Mouse (Mus musculus) CD4-positive, CD25-positive, alpha-beta regulatory T cell, adult 4 months (primary cell): ENCODE data around the gene Ccdc82. TPM values are rescaled to one million over a fixed set of nuclear protein-coding genes. Genes with fewer than 3 reads are reported as not detected.

Source experiments
- ATAC-seq: one replicate; pipeline ENCODE4 v1.8.0; 2017
- polyA plus RNA-seq, 2 experiments: library from polyadenylated mRNA; unstranded; fragments of 100-300 nt; shearing (Covaris generic); gene quantifications; one replicate each; pipeline ENCODE4 v1.2.1; 2017

The Ccdc82 gene
- polyA plus RNA-seq, 2 experiments from 2014 or later: 45.9 to 48.7 TPM

DNA sequence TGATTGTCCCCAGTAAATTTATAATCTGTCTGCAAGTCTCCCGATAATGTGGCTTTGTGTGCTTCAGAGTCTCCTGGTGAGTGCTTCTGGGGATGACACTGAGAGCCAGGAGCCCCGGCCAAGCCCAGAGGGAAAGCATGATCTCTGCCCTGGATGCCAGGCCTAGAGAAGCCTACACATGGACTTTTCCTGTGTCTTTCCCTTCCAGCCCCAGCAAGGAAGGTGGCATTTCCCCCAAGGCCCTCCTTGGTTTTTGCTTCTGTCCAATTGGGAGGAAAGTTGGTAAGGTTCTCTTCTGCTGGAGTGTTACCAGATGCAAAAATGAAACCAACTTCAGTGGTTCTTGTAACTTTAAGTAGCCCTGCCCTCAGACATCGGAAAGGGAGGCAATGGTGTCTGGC lies 53.3 kb downstream of the Ccdc82 start:
- peak; percentile 15 for ATAC-seq

DNA sequence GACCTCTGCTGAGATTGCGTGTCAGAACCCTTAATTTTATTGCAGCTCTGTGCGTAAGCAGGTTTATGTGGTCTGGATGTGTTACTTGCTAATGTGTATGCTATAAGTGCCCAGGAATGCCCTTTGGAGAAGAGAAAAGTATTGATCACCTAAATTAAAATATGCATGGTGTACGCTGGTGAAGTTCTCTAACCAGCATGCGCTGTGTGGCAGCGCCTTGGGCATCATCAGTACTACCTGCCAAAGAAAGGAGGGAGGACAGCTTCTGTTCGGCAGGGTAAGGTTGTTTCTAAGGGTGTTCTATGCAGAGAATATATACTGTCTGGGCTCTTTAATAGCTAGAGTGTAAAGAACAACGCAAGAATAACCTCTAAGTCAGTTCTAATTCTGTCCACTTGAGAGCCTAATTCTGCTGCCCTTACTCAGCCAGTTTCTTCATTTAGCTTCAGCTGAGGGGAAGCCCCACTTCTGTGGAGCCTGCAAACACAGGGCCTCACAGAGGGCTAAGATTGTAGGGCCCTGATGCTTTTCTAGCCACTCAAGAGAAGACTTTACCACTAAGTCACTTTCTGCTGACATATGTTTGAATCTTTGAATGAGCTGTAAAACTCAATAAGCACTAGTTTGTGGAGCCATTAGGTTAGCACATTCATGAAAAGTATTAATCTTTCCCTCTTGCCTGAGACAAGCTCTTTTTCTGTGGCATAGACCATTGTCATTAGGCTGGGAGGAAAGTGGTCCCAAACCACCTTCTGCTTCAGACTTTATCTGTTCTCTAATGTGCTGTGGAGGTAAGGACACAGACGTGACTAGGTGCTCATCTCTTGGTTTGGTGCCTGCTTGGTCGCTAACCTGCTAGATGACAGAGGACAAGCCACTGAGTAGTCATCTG lies 54.4 kb downstream of the Ccdc82 start:
- ATAC-seq: peak; percentile 44

DNA sequence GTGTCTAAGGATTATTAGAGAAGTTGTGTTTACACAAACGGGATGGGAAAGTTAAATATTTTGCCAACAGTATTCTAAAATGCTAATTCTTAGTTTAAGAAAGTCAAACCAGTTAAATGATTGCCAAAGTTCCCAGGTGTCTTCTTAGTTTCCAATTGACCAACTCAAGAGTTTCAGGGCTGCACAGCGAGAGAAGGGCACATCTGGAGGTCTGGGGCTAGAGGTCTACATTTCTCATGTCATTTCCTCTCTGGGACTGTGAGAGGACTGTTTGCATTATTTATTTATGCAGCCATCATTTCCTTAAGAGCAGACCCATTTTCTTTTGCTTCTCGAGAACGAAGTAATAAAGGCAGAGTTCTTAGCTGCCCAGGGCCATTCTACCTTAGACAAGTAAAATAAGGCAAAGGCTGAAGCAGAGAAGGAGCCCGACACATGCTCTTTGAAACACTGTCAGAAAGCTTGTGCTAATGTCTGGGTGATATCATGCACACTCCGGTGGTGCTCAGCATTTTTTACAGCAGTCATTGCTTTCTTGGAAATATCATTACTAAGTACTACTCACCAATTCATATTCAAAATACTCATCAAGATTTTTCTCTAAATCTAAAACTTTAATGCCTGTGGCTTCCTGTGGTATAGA lies 55.5 kb downstream of the Ccdc82 start:
- ATAC-seq: no peak

DNA sequence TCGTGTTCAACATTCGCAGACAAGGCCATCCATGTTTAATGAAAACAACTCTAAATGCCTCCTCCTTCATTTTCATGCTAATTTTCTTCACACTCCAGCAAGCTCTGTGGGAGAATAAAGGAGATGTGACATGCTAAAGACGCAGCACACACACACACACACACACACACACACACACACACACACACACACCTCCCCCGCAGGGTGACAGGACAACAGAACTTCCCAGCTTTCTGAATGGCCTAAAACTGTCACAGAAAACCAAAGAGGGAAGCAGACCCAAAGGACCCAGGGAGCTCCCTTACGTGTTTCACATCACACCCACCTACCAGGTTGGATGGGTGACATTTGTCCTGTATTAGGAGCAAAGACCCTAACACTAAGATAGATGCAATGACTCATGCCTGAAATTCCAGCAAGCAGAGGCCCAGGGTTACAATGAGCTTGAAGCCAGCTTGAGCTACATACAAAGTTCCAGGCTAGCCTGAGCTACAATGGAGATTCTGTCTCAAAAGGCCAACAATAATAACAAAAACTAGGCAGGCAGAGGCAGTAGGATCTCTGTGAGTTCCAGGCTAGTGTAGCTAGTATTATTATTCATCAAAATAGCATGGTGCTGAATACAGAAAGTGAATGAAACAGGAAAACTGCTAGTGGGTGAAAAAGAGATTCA lies 56.5 kb downstream of the Ccdc82 start:
- ATAC-seq: no peak

DNA sequence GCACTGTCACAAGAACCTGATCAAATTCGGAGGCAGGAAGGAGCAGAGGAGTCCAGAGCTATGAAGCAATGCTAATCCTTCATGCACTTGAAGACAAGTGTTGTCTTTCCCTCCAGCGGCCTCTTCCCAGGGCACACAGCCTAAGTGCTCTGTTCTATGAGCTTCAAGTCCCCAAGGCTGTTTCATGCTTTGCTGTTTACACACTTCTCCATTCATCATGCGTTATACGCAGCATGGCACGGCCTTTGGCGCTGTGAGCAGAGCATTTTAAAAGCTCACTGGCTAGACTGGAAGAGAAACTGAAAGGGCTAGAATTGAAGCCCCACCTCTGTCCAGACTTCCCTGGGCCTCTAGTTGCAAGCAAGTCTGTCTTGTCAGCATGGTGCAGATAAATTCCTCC lies 57.2 kb downstream of the Ccdc82 start:
- ATAC-seq: peak; percentile 14

DNA sequence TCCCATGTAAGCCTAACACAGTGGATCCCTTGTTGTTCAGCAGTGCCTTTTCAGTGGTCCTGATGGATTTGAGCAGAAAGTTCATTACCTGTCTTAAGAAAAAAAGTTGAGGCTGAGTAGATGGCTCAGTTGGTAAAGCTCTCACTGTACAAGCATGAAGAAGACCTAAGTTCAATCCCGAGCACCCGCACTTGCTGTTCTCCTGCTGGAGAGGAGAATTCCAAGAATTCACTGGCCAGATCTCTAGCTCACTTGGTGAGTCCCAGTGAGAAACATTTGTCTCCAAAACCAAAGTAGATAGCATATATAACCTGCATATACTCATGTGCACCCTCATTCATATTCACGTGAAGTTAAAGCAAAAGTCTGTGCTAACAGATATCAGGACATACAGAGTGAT lies 59.7 kb downstream of the Ccdc82 start:
- ATAC-seq: no peak

DNA sequence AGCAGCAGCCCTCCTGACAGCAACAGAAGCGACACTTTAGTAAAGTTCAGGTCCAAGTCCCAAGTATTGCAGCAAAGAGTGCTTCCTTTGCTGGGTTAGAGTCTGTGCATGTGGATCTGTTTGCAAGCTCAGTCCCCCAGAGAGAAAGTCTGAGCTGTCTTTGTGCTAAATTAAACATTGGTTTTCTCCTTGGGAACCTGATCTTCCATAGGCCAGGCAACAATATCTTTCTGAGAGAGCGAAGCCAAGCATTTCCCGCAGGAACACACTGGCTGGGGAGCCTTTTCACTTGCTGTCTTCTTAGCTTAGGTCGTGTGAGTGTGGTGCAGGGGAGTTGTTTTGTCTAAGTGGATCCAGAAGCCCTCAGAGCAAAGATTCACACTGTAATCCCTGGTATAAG lies 60.5 kb downstream of the Ccdc82 start:
- no peak for ATAC-seq

DNA sequence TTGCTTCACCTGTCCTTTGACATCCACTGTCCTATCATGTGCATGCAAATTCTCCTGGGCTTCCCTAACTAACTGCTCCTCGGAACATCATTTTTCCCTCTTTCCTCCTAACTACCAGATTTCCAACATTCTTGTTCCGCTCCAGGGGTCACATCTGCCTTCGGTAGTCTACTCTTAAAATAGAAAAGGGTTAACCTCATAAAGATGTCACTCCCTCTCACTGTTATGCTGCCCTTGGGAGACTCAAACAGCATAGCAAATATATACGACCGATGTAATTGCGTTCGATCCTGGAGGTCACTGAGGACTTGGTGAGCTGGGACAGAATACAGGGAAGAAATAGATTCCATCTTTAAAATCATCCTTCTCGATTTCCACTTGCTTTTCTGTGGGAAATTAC lies 62.0 kb downstream of the Ccdc82 start:
- ATAC-seq: no peak

DNA sequence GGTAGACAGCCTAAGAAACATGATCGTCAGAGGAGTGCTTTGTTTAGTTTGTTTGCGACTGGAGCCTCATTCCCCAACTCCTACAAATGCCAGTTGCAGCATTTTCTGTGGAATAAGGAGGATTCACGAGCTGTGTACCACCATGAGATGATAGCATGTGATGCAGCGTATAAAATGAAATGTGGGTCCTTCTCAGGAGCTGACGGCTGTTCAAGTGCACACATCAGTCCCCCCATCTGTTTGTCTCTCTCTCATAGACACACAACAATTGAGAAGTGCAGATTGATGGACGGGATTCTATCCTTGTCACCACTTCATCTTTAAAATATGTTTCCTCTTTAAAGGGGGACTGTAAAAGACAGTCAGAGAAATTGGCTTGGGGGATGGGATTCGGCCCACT lies 63.1 kb downstream of the Ccdc82 start:
- ATAC-seq: no peak

DNA sequence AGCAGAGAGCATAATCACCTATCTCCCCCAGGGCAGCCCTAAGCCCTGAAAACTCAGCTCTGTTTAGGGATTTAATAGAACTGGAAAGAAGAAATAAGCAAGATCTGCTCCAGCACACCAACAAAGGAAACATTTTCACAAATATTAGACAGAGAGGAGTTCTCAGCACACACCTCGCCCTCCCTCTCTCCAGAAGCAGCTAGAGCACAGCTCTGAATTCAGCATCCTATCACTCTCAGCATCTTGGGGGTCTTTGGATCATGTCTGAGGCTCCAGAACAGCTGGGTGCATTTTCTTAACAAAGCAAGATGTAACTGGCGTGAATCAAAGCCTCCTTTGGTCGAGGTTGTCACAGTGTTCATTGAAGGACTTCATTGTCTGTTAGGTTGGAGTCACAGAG lies 63.5 kb downstream of the Ccdc82 start:
- no peak for ATAC-seq

DNA sequence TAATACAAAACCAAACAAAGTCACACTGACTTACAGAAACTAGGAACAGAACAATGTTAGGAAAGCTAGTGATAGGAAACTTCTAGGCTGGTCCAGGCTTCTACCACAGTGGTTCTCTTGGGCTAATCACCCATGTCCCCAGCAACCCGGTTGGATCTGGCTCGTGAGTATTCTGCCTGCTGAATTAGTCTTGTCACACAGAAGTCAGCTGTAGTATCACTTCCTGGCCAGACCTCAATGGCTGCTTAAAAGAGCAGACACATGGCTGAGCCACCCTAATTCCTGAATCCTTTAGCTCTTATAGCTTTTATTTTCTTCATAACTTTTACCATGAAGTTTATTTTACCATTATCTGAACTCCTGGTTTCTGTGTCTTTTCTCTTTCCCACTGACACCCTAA lies 64.3 kb downstream of the Ccdc82 start:
- peak; percentile 66 for ATAC-seq

DNA sequence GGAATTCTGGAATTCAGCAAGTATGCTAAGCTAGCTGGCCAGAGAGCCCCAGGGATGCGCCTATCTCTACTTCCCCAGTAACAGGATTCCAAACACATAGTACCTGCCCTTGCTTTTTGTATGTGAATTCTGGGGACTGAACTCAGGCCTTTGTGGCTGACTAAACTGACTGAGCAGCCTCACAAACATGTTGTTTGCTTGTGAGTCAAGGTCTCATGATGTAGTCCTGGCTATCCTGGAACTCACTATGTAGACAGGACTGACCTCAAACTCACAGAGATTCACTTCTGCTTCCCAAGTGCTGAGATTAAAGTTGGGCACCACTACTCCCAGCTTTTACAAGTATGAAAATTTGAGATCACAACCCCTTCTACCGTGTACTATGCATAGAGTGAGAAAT lies 67.2 kb downstream of the Ccdc82 start:
- ATAC-seq: no peak

DNA sequence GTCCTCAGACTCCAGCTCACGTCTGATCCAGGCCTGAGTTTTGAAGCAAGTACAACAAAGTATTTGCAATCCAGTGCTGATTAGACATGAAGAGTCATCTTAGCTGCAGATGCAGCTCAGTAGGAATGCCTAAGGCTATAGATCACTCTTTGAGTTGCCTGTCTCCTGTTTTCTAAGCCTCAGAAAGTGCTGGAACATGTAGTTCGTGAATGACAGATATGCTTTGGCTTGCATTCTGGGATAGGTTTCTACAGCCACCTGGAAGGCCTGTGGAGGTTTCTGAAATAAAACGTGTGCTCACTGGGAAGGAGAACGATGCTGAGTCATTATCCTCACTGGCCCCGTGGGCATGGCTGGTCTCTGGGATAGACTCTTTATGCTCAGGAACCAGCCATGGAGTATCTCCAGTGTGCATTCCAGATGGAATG lies 67.8 kb downstream of the Ccdc82 start:
- no peak for ATAC-seq

DNA sequence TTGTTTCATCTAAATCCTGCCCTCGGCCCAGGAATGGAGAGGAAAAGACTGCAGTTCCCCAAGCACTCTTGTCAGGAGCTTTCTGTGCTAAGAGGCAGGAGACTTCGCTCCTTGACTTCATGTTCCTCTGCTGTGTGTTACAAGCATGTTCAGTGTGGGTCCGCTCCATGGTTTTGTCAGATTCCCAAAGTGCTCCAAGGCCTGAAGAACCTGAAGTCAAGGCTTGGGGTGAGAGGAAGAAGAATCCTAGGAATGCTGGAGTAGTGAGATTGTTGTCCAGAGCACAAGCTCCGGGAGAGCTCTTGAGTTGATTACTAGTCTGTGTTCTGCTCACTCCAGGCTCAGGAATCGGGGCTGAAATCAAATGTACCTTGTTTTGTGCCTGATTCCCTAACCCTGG lies 68.6 kb downstream of the Ccdc82 start:
- ATAC-seq: no peak

DNA sequence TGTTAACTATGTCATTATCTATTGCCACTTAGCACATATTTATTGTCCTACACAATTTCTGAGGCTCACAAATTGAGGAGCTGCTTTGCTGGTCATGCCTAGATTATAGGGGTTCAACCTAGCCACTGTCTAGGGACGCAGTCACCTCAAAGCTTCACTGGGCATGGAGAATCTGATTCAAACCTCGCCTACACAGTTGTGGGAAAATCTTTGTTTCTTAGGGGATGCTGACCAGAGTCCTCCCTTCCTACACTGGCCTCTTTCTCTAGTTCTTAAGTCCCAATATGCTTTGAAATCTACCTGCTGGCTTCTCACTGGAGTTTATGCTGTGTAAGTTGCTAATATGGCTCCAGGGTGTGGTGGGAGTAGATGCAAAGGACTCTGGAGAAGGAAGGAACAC lies 72.8 kb downstream of the Ccdc82 start:
- ATAC-seq: no peak

DNA sequence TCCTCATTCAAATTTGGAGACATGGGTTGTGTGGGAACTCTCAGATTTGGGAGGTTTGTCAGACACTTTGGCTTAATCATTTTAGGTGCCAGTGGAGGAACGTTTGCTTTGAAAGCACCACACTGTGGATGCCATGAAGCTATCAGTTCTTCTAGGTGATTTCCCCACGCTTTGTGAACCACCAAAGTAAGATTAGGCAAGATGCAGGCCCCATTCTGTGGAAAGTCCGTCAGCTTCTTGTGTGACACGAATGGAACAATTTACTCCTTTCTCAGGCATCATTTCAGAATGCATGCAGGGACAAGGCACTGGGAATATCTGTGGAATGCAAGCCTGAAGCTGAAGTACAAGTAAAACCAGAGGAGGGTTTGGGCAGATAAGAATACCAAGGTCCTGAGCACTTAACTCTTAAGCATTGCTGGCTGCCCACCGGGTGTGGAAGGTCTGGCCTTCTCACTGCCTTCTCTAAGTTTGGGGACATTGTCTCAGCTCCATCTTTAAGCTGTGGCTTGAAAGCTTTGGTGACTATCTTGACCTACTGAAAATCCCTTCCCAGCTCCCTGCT lies 74.1 kb downstream of the Ccdc82 start:
- peak; percentile 44 for ATAC-seq

DNA sequence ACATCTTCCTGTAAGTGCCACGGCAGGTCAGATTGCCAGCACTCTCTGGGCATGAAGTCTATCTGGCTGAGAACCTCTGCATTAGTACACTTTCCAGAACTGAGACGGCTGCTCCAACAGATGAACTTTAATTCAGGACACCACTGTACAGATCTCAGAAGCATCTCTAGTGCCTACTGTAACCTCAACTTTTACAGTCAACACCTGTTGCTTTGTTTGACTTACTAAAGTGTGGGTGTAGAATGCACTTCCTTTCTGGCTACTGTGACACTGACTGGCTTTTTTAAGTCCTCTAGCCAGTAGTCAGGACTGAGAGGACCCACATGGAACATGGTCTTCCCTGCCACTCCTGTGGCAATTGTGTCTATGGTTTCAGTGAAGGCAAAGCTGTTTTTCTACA lies 76.3 kb downstream of the Ccdc82 start:
- peak; percentile 77 for ATAC-seq

DNA sequence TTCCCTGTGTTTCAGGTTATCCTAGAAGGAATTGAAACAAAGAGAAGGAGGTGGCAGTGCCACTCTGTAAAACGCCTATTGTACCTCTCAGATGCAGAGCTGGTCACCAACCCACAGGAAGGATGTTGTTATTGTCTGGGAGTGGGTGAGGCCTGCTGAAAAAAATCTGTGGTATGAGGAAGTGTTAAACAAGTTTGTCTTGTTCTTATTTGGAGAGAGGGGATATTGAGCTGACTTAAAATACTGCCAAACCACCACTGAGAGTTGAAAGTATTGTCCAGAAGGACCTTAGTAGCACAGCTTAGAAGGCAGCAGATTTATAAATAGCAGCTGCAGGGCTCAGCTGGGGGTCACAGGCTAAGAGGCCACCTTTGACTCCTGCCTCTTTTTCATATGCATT lies 76.9 kb downstream of the Ccdc82 start:
- ATAC-seq: peak; percentile 81

Other genes starting within 250 kb of the Ccdc82 start
- gene Jrkl, start 1.1 kb upstream of the Ccdc82 start, polyA plus RNA-seq: 1 to 10 TPM; 2.8 to 6.0 TPM
- gene Maml2, start 51.0 kb downstream of the Ccdc82 start, polyA plus RNA-seq: 10 to 100 TPM; 30.9 to 36.6 TPM
- not detected for gene Gm17571, start 199.8 kb downstream of the Ccdc82 start, polyA plus RNA-seq